Mouse (Mus musculus) forebrain, postnatal 0 days (tissue): ENCODE data around the gene Scg2. TPM values are rescaled to one million over a fixed set of nuclear protein-coding genes. Genes with fewer than 3 reads are reported as not detected.

ENCODE experiments used
- ATAC-seq: fragments of 200-750 bp; cut with Nextera tagmentation; 2 replicates; pipeline ENCODE4 v1.8.0; 2017; ENCODE audit warnings: mild to moderate bottlenecking, moderate library complexity
- DNase-seq: peaks from one replicate; pipeline ENCODE4 v3.0.0-alpha.2; 2015
- H3K27ac ChIP-seq: fragments of 300-500 bp; sonication (generic); 2 replicates; pipeline ENCODE4 v1.5.1; 2014; ENCODE audit warnings: low read depth, mild to moderate bottlenecking, antibody characterized with exemption, low read length, moderate library complexity, mixed read lengths
- H3K27me3 ChIP-seq: fragments of 300-500 bp; sonication (generic); 2 replicates; pipeline ENCODE4 v1.6.1; 2014; ENCODE audit warnings: mild to moderate bottlenecking, low read length, mixed read lengths; ENCODE audit not compliant: insufficient read depth
- H3K36me3 ChIP-seq: fragments of 300-500 bp; sonication (generic); 2 replicates; pipeline ENCODE4 v1.6.1; 2014; ENCODE audit warnings: mild to moderate bottlenecking, moderate library complexity; ENCODE audit not compliant: insufficient read depth
- H3K4me1 ChIP-seq: fragments of 300-500 bp; sonication (generic); 2 replicates; pipeline ENCODE4 v1.6.1; 2014; ENCODE audit warnings: antibody characterized with exemption; ENCODE audit not compliant: insufficient read depth
- H3K4me2 ChIP-seq: fragments of 300-500 bp; sonication (generic); 2 replicates; pipeline ENCODE4 v1.6.1; 2014; ENCODE audit warnings: low read depth, mild to moderate bottlenecking, moderate library complexity
- H3K4me3 ChIP-seq: fragments of 300-500 bp; sonication (generic); 2 replicates; pipeline ENCODE4 v1.5.1; 2014; ENCODE audit warnings: low read depth, low read length, mixed read lengths
- H3K9ac ChIP-seq: fragments of 300-500 bp; sonication (generic); 2 replicates; pipeline ENCODE4 v1.6.1; 2014; ENCODE audit warnings: mild to moderate bottlenecking
- H3K9me3 ChIP-seq: fragments of 300-500 bp; sonication (generic); 2 replicates; pipeline ENCODE4 v1.6.1; 2016; ENCODE audit warnings: low read length
- CTCF ChIP-seq: sonication (generic); IDR thresholded peaks from 2 replicates; pipeline ENCODE4 v1.5.1; 2016; ENCODE audit warnings: antibody characterized with exemption, control low read depth, low read depth
- WGBS: fragments of 180-500 bp; shearing (Covaris S2); extraction: QIAGEN DNeasy Blood & Tissue Kit; methylation state at CpG from one replicate; pipeline ENCODE4 v1.1.7; 2014; 5-methylcytosine and 5-hydroxymethylcytosine counted together
- polyA plus RNA-seq: library from polyadenylated mRNA; unstranded; fragments of >200 nt; fragmentation: Nextera tagmentation; extraction: Ambion mirVana; gene quantifications from 2 replicates; pipeline ENCODE4 v1.2.1, GENCODE M21; 2015
- total RNA-seq: library from RNA; depleted of rRNA; stranded (reverse); fragments of >200 nt; gene quantifications from 2 replicates; pipeline ENCODE4 v1.2.3, GENCODE M21; 2014; rRNA removed

The Scg2 gene
- total and polyA plus RNA-seq, 2 experiments from 2014 or later: 177 to 185 TPM

DNA sequence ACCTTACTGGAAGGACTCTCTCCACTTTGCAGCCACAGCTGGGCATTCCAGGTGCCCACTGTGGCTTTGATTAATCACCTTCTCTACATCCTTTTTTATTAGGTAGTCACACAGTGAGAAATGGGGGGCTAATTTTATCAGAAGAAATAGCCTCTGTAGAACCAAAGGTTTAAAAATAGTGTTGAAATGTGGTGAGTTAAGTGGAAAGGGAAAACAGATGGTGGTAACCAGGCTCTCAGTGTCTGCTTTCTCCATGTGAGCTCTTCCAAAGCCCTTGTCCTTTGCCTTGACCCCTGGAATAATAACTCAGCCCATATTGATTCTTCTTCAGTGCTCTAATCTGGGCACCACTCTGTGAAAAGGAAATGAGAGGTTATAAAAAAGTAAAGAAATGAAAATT is 24.4 kb downstream of the Scg2 start:
- H3K36me3 ChIP-seq: no peaks in the 10 kb centered on the region
- H3K4me3 ChIP-seq: no peak overlapping the region
- DNase-seq (no peak), ATAC-seq (no peak)
- no peak for TF ChIP-seq CTCF
- no peaks in the 10 kb centered on the region for H3K9me3 ChIP-seq
- no peak overlapping the region for H3K9ac ChIP-seq
- H3K4me2 ChIP-seq: no peak overlapping the region
- H3K4me1 ChIP-seq: no peaks in the 10 kb centered on the region
- no peaks in the 10 kb centered on the region for H3K27me3 ChIP-seq
- no peak overlapping the region for H3K27ac ChIP-seq

DNA sequence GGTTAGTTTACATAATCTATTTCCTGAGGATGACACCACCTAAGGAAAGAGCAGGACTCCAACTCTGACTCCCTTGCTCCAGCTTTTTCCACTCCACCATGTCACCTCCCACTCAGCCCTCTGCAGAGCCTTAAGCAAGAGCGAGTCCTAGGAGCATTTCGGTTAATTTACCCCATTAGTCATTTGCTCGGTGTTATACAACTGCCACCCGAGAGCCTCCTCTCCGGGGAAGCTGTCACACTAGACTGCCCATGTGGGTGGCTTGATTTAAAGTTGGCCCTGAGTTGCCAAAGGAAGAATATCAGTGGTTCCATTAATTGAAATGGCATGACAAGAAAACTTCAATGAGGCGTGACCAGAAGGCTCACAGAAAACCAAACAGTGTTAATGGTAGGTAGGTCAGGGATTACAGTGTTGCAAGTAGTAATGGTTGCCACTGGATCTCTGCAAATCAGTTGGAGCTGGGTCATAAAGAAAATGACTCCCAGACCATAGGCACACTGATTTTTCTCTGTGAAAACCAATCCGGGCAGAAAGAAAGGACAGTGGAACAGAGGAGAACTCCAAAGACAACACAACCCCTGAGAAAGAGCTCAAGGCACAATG is 33.5 kb downstream of the Scg2 start:
- Histone ChIP-seq H3K27me3 (no peaks in the 10 kb centered on the region), H3K4me2 (no peak overlapping the region), H3K9ac (no peak overlapping the region), H3K9me3 (no peaks in the 10 kb centered on the region), H3K36me3 (no peaks in the 10 kb centered on the region), H3K4me1 (no peaks in the 10 kb centered on the region), H3K27ac (no peak overlapping the region), H3K4me3 (no peak overlapping the region)
- no peak for TF ChIP-seq CTCF
- no peak for ATAC-seq
- 81% methylated on average over 7 of the region's 7 CpGs for WGBS
- DNase-seq: no peak

DNA sequence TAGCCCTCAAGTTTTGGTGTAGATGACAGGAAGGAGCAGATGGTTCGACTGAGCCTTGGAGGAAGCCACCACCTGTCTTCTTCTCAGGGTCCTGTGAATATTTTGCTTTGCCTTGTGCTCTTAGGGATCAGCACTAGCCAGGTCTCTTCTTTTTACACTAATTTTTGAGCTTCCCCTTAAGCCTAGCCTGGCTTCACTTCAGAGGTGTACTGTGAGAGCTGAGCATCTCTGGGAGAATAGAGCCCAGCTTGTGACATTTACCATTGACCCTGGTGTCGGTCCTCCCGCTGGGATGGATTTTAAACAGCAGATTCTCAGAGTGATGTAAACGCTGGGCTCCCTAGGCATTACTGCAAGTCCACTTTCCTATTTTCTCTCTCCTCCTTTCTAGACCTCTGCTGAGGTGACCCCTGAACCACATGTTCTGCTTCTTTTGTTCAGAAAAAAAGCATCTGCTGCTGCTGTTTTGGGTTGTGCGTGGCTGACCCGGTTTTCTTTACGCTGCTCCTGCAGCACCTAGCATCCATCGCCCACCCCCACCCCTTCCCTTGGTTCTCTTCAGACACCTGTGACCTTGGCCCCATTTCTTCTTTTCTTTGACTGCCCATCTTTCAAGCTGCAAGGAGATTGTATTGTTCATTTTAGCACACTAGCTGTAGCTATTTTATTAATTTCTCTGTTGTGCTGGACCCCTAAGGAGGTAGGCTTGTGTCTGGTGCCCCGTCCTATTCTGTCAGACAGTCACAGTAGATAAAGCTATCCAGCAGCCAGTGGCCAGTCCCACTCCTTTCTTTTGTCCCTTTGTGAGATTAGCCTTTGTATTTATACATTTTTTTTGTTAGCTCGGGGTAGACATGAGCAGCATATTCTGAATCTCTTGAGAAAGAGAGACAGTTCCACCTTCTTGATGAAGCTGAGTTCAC is 38.6 kb downstream of the Scg2 start:
- Histone ChIP-seq H3K4me1 (no peaks in the 10 kb centered on the region), H3K4me3 (no peak overlapping the region), H3K9me3 (no peaks in the 10 kb centered on the region), H3K4me2 (no peak overlapping the region), H3K9ac (no peak overlapping the region), H3K36me3 (no peaks in the 10 kb centered on the region), H3K27me3 (no peaks in the 10 kb centered on the region), H3K27ac (no peak overlapping the region)
- WGBS: 45% methylated on average over 10 of the region's 10 CpGs
- no peak for DNase-seq
- ATAC-seq: no peak
- no peak for TF ChIP-seq CTCF

DNA sequence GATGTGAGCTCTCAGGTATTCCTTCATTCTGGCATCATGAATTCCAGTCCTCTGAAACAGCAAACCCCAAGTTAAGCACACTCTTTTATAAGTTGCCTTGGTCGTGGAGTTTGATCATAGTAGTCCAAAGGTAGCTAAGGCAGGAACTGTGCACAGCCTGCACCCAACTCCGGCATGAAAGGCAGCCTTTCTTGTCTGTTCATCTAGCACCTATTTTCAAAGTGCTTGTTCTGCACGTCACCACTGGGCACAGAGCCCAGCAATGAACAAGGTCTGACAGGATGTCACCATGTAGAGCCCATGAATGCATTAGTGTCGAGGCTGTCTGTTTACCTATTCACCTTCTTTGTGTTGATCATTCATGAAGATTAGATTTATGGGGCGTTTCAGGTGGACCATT is 39.6 kb downstream of the Scg2 start:
- DNase-seq: no peak
- Histone ChIP-seq H3K4me1 (no peaks in the 10 kb centered on the region), H3K36me3 (no peaks in the 10 kb centered on the region), H3K27ac (no peak overlapping the region), H3K9me3 (no peaks in the 10 kb centered on the region), H3K4me2 (no peak overlapping the region), H3K4me3 (no peak overlapping the region), H3K9ac (no peak overlapping the region), H3K27me3 (no peaks in the 10 kb centered on the region)
- TF ChIP-seq CTCF: no peak
- WGBS: 67% methylated on average over 5 of the region's 5 CpGs
- ATAC-seq: no peak

Other genes starting within 250 kb of the Scg2 start
- gene Ap1s3, start 231.9 kb upstream of the Scg2 start, total RNA-seq: 0.43 and 3.2 TPM in 2 replicates
- 0.13 TPM in 1 of 2 replicates, not detected in the other for gene Ap1s3, start 231.9 kb upstream of the Scg2 start, polyA plus RNA-seq